ENCODE assay signal across 8 mouse cellular contexts in the genomic region with DNA sequence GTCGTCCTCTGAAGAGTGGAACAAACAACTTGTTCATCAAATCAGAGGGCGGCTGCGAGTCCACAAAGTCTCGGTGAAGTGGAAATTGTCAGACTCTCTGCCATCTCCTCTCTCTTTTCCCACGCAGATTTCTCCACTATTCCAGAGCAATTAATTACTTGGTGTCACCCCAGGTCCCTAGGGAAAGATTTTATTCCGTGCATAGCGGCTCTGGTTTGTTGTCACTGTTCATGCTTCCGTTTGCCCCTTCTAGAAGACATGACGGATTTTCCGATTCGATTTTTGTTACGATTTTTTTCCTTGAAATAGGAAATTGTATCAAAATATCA. TPM values are rescaled to one million over a fixed set of nuclear protein-coding genes. Genes with fewer than 3 reads are reported as not detected.
DNase-seq lines count a peak whose midpoint lies in the region; ATAC-seq and TF ChIP-seq lines count a peak whose summit lies in the region.

No protein-coding gene starts in this region.

- H3K9me3 ChIP-seq in kidney, embryonic 14.5 days (ENCODE audit: control insufficient read depth, low read length) = no peaks in the 10 kb centered on the region
- H3K9me3 ChIP-seq in hindbrain, embryonic 13.5 days = no peaks in the 10 kb centered on the region
- H3K9me3 ChIP-seq in midbrain, embryonic 14.5 days (ENCODE audit: control insufficient read depth, low read length) = no peaks in the 10 kb centered on the region

- peak overlapping the region; percentile 89 for H3K4me3 ChIP-seq in kidney, embryonic 14.5 days (ENCODE audit: low read length)
- peak overlapping the region; percentile 89 for H3K4me3 ChIP-seq in bone marrow, adult 2 months (replicated peaks; ENCODE audit: control insufficient read depth, low read depth, low read length)
- peak overlapping the region; percentile 84 for H3K4me3 ChIP-seq in hindbrain, embryonic 13.5 days
- peak overlapping the region; percentile 79 for H3K4me3 ChIP-seq in midbrain, embryonic 14.5 days (replicated peaks; ENCODE audit: low read depth, low read length)

- H3K36me3 ChIP-seq in kidney, embryonic 14.5 days (ENCODE audit: control insufficient read depth, insufficient read depth, low read length) = peaks cover 6% of the 10 kb centered on the region
- H3K36me3 ChIP-seq in hindbrain, embryonic 13.5 days = peaks cover 9% of the 10 kb centered on the region
- peaks cover 3% of the 10 kb centered on the region; the same call in 1 of the 2 replicates for H3K36me3 ChIP-seq in midbrain, embryonic 14.5 days (ENCODE audit: control insufficient read depth, insufficient read depth, low read length)

- TF ChIP-seq POLR2A in bone marrow, adult 2 months (IDR thresholded peaks at IDR 0.05; ENCODE audit: borderline replicate concordance, control insufficient read depth, low read depth, low read length) = no peak

- H3K4me2 ChIP-seq in kidney, embryonic 14.5 days (replicated peaks; ENCODE audit: low read depth, low read length) = peak overlapping the region; percentile 66
- peak overlapping the region; percentile 76 for H3K4me2 ChIP-seq in hindbrain, embryonic 13.5 days
- peak overlapping the region; percentile 79 for H3K4me2 ChIP-seq in midbrain, embryonic 14.5 days (ENCODE audit: low read length)

- H3K4me1 ChIP-seq in kidney, embryonic 14.5 days (ENCODE audit: control insufficient read depth, insufficient read depth, low read length) = peaks cover 13% of the 10 kb centered on the region
- H3K4me1 ChIP-seq in bone marrow, adult 2 months (ENCODE audit: control insufficient read depth, insufficient read depth, low read length) = peaks cover 2% of the 10 kb centered on the region
- peaks cover 32% of the 10 kb centered on the region for H3K4me1 ChIP-seq in hindbrain, embryonic 13.5 days (replicated peaks)
- H3K4me1 ChIP-seq in midbrain, embryonic 14.5 days (ENCODE audit: control insufficient read depth, insufficient read depth, low read length) = peaks cover 14% of the 10 kb centered on the region

- peak overlapping the region; percentile 92 for H3K9ac ChIP-seq in kidney, embryonic 14.5 days (ENCODE audit: low read depth, low read length)
- H3K9ac ChIP-seq in hindbrain, embryonic 13.5 days = peak overlapping the region; percentile 87
- H3K9ac ChIP-seq in midbrain, embryonic 14.5 days (replicated peaks; ENCODE audit: low read length) = peak overlapping the region; percentile 79

- peak overlapping the region; percentile 98; the same call in 1 of the 2 replicates for H3K27ac ChIP-seq in kidney, embryonic 14.5 days (ENCODE audit: low read depth, low read length)
- peak overlapping the region; percentile 95 for H3K27ac ChIP-seq in bone marrow, adult 2 months (ENCODE audit: control insufficient read depth, insufficient read depth, low read depth, low read length, poor library complexity)
- H3K27ac ChIP-seq in hindbrain, embryonic 13.5 days = peak overlapping the region; percentile 94
- H3K27ac ChIP-seq in midbrain, embryonic 14.5 days (replicated peaks; ENCODE audit: low read depth, low read length) = peak overlapping the region; percentile 89

- H3K27me3 ChIP-seq in kidney, embryonic 14.5 days (ENCODE audit: control insufficient read depth, insufficient read depth, low read length) = no peaks in the 10 kb centered on the region
- H3K27me3 ChIP-seq in hindbrain, embryonic 13.5 days = no peaks in the 10 kb centered on the region
- no peaks in the 10 kb centered on the region for H3K27me3 ChIP-seq in midbrain, embryonic 14.5 days (ENCODE audit: control insufficient read depth, insufficient read depth, low read length)

- WGBS in kidney, embryonic 14.5 days = 5% methylated on average over 12 of the region's 12 CpGs
- WGBS in bone marrow, adult 2 months = 4% methylated on average over 12 of the region's 12 CpGs
- WGBS in hindbrain, embryonic 13.5 days = 9% methylated on average over 12 of the region's 12 CpGs
- 8% methylated on average over 12 of the region's 12 CpGs for WGBS in midbrain, embryonic 14.5 days

- no peak for DNase-seq in kidney, postnatal 25 days
- DNase-seq in midbrain, embryonic 14.5 days = no peak
- DNase-seq in layer of hippocampus, postnatal 10 days (ENCODE audit: low spot score in 2 of 2) = no peak
- no peak for DNase-seq in spleen, adult 12 weeks (ENCODE audit: low spot score)
- DNase-seq in thymus, postnatal 4 days = no peak

- no peak for TF ChIP-seq CTCF in bone marrow, adult 2 months (IDR thresholded peaks at IDR 0.05; ENCODE audit: control insufficient read depth, insufficient read depth, low read length)

- no peak for ATAC-seq in kidney, embryonic 14.5 days (ENCODE audit: low FRiP score, low TSS enrichment)
- no peak for ATAC-seq in hindbrain, embryonic 13.5 days (ENCODE audit: low FRiP score)
- no peak for ATAC-seq in midbrain, embryonic 14.5 days (ENCODE audit: low FRiP score, low TSS enrichment)

RNA-seq across cellular contexts. Expression of gene Cdc5l, which starts 0.7 kb away (rescaled TPM):
- 69.3 and 73.5 TPM in 2 replicates for polyA plus RNA-seq in kidney, embryonic 14.5 days (2014; fragmentation: Nextera tagmentation; extraction: Ambion mirVana)
- polyA plus RNA-seq in bone marrow, adult 2 months (2011; ENCODE audit: insufficient read depth, insufficient read length, low replicate concordance, missing spikeins) = 28.3 and 44.9 TPM in 2 replicates
- polyA plus RNA-seq in hindbrain, embryonic 13.5 days (2015; fragmentation: Nextera tagmentation; extraction: Ambion mirVana) = 67.9 and 68.7 TPM in 2 replicates
- 60.0 and 69.9 TPM in 2 replicates for polyA plus RNA-seq in midbrain, embryonic 14.5 days (2014; fragmentation: Nextera tagmentation; extraction: Ambion mirVana)
- 10 to 100 TPM; 47.4 to 50.6 TPM for total RNA-seq in layer of hippocampus, postnatal 10 days (2021)

RNA-seq across cellular contexts. Expression of gene Spats1, which starts 41.0 kb away (rescaled TPM):
- polyA plus RNA-seq in kidney, embryonic 14.5 days (2014; fragmentation: Nextera tagmentation; extraction: Ambion mirVana) = 0.46 and 0.76 TPM in 2 replicates
- polyA plus RNA-seq in bone marrow, adult 2 months (2011; ENCODE audit: insufficient read depth, insufficient read length, low replicate concordance, missing spikeins) = not detected in 2 replicates
- polyA plus RNA-seq in hindbrain, embryonic 13.5 days (2015; fragmentation: Nextera tagmentation; extraction: Ambion mirVana) = 2.0 and 2.1 TPM in 2 replicates
- 2.1 and 3.1 TPM in 2 replicates for polyA plus RNA-seq in midbrain, embryonic 14.5 days (2014; fragmentation: Nextera tagmentation; extraction: Ambion mirVana)
- total RNA-seq in layer of hippocampus, postnatal 10 days (2021) = 1 to 10 TPM; 2.9 to 3.5 TPM
